Mouse (Mus musculus) hindbrain, embryonic 16.5 days (tissue): ENCODE results near the gene Cops2. TPM values are rescaled to one million over a fixed set of nuclear protein-coding genes. Genes with fewer than 3 reads are reported as not detected.

Experiments used
- ATAC-seq: fragments of 200-750 bp; cut with Nextera tagmentation; 2 replicates; pipeline ENCODE4 v1.8.0; 2017; ENCODE audit warnings: moderate TSS enrichment, moderate library complexity
- H3K27ac ChIP-seq: fragments of 300-500 bp; sonication (generic); 2 replicates; pipeline ENCODE4 v1.5.1; 2014; ENCODE audit warnings: low read depth, mild to moderate bottlenecking, control low read depth, low read length, moderate library complexity
- H3K27me3 ChIP-seq: fragments of 300-500 bp; sonication (generic); replicated peaks from 2 replicates; pipeline ENCODE4 v1.6.1; 2014; ENCODE audit warnings: low read length; ENCODE audit not compliant: control insufficient read depth, insufficient read depth
- H3K36me3 ChIP-seq: fragments of 300-500 bp; sonication (generic); 2 replicates; pipeline ENCODE4 v1.6.1; 2014; ENCODE audit warnings: mild to moderate bottlenecking, low read length, moderate library complexity, mixed read lengths; ENCODE audit not compliant: control insufficient read depth, insufficient read depth
- H3K4me1 ChIP-seq: fragments of 300-500 bp; sonication (generic); 2 replicates; pipeline ENCODE4 v1.6.1; 2014; ENCODE audit warnings: low read depth, low read length; ENCODE audit not compliant: control insufficient read depth, insufficient read depth
- H3K4me2 ChIP-seq: fragments of 300-500 bp; sonication (generic); 2 replicates; pipeline ENCODE4 v1.6.1; 2014; ENCODE audit warnings: mild to moderate bottlenecking, low read length, control low read depth, moderate library complexity
- H3K4me3 ChIP-seq: fragments of 300-500 bp; sonication (generic); 2 replicates; pipeline ENCODE4 v1.5.1; 2014; ENCODE audit warnings: mild to moderate bottlenecking, low read length, control low read depth, moderate library complexity
- H3K9ac ChIP-seq: fragments of 300-500 bp; sonication (generic); 2 replicates; pipeline ENCODE4 v1.6.1; 2014; ENCODE audit warnings: low read depth, mild to moderate bottlenecking, control low read depth, low read length, moderate library complexity
- H3K9me3 ChIP-seq: fragments of 300-500 bp; sonication (generic); 2 replicates; pipeline ENCODE4 v1.6.1; 2014; ENCODE audit warnings: mild to moderate bottlenecking, low read length, moderate library complexity; ENCODE audit not compliant: control insufficient read depth
- WGBS: fragments of 180-500 bp; shearing (Covaris S2); extraction: QIAGEN DNeasy Blood & Tissue Kit; methylation state at CpG from one replicate; pipeline ENCODE4 v1.1.7; 2014; 5-methylcytosine and 5-hydroxymethylcytosine counted together
- polyA plus RNA-seq: library from polyadenylated mRNA; unstranded; fragments of >200 nt; fragmentation: Nextera tagmentation; extraction: Ambion mirVana; gene quantifications from 2 replicates; pipeline ENCODE4 v1.2.1, GENCODE M21; 2015

Gene Cops2
- polyA plus RNA-seq, 1 experiment from 2014 or later = 58.3 TPM

DNA sequence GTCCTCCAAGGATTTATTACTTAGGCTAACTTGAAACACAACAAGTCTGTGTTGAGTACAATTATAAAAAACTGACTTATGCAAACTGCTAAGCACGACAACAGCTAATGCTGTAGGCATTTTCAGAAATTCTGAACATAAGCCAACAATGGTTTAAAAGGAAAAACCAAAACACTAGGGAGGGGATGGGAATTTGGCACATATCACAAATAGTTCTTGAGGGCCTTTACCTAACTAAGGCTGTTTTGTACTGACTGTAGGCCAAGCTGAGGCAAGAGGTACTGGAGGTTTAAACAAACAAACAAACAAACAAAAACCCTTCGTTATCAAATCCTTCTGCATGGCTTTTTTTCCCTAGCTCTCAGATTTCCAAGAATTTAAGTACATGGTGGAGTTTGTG lies 77.9 kb downstream of the Cops2 start:
- ATAC-seq = no peak
- Histone ChIP-seq H3K9ac (peak overlapping the region; percentile 43), H3K4me2 (peak overlapping the region; percentile 65), H3K27me3 (no peaks in the 10 kb centered on the region), H3K4me1 (peaks cover 21% of the 10 kb centered on the region), H3K27ac (no peak overlapping the region), H3K9me3 (no peaks in the 10 kb centered on the region), H3K36me3 (no peaks in the 10 kb centered on the region), H3K4me3 (peak overlapping the region; percentile 92; the same call in 1 of the 2 replicates)
- 60% methylated on average over 2 of the region's 2 CpGs for WGBS

Other genes starting within 250 kb of the Cops2 start
- 2.4 and 3.0 TPM in 2 replicates for gene Cep152, start 234.0 kb downstream of the Cops2 start, polyA plus RNA-seq
- 373 and 390 TPM in 2 replicates for gene Eid1, start 186.0 kb downstream of the Cops2 start, polyA plus RNA-seq
- gene Shc4, start 135.0 kb downstream of the Cops2 start, polyA plus RNA-seq = 4.3 and 5.0 TPM in 2 replicates
- 23.9 and 28.6 TPM in 2 replicates for gene Secisbp2l, start 76.3 kb downstream of the Cops2 start, polyA plus RNA-seq
- 32.3 and 35.1 TPM in 2 replicates for gene Galk2, start within 50 bp of the Cops2 start, polyA plus RNA-seq
- 0.69 and 0.75 TPM in 2 replicates for gene Fgf7, start 175.5 kb upstream of the Cops2 start, polyA plus RNA-seq